Mouse (Mus musculus) heart, postnatal 0 days (tissue): ENCODE measurements around the gene Arl15.

ENCODE experiments used
- CTCF ChIP-seq: IDR thresholded peaks from 2 replicates; pipeline ENCODE4 v1.5.1; 2016; ENCODE audit warnings: antibody characterized with exemption, control low read depth, low read depth
- EP300 ChIP-seq: IDR thresholded peaks from 2 replicates; pipeline ENCODE4 v1.6.1; 2016; ENCODE audit warnings: antibody characterized with exemption, low read depth

DNA sequence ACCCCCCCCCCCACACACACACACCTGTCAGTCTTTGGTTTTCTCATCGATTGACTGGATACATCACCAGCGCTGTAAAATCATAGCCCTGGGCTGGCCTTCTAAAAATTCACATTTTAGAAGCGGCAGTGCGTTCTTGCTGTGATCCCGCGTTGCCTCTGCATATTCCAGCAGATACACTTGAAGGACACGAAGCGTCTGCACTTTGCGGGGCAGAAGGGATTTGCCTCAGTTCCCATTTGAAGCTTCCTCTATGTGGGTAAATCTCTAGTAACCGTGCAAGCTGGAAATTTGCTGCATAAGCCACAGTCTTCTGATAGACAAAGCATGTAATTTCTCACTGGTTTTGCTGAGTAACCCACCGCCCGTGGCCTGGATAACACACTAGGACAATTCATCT lies 84.3 kb downstream of the Arl15 start:
- TF ChIP-seq CTCF (no peak), EP300 (no peak)
